ENCODE assay signal across 8 mouse cellular contexts in genomic region chr1:136259893-136260634, GRCm38 (mm10). TPM values are rescaled to one million over a fixed set of nuclear protein-coding genes. Genes with fewer than 3 reads are reported as not detected.
DNase-seq lines count a peak whose midpoint lies in the region; ATAC-seq and TF ChIP-seq lines count a peak whose summit lies in the region.

No protein-coding gene starts in this region.

- peak overlapping the region; percentile 81 for H3K4me3 ChIP-seq in E14TG2a.4 (replicated peaks; ENCODE audit: low read length)
- peak overlapping the region; percentile 51 for H3K4me3 ChIP-seq in forebrain, embryonic 14.5 days (ENCODE audit: low read depth, low read length)
- H3K4me3 ChIP-seq in heart, postnatal 0 days (ENCODE audit: low read depth, low read length), result peak overlapping the region; percentile 51
- H3K4me3 ChIP-seq in liver, embryonic 16.5 days (ENCODE audit: low read depth, low read length), result peak overlapping the region; percentile 47

- H3K36me3 ChIP-seq in E14TG2a.4 (ENCODE audit: insufficient read depth, low read length), result no peaks in the 10 kb centered on the region
- no peaks in the 10 kb centered on the region for H3K36me3 ChIP-seq in forebrain, embryonic 14.5 days (ENCODE audit: control insufficient read depth, insufficient read depth, low read length)
- no peaks in the 10 kb centered on the region for H3K36me3 ChIP-seq in heart, postnatal 0 days (replicated peaks; ENCODE audit: control insufficient read depth, insufficient read depth, low read length)
- no peaks in the 10 kb centered on the region for H3K36me3 ChIP-seq in liver, embryonic 16.5 days (ENCODE audit: control insufficient read depth, insufficient read depth)

- H3K27ac ChIP-seq in forebrain, embryonic 14.5 days (ENCODE audit: low read depth, low read length), result no peak overlapping the region
- H3K27ac ChIP-seq in heart, postnatal 0 days (ENCODE audit: low read depth), result no peak overlapping the region
- no peak overlapping the region for H3K27ac ChIP-seq in liver, embryonic 16.5 days (ENCODE audit: low read length)

- WGBS in forebrain, embryonic 14.5 days, result under 1% methylated on average over 85 of the region's 95 CpGs
- 1% methylated on average over 78 of the region's 95 CpGs for WGBS in heart, postnatal 0 days
- WGBS in liver, embryonic 16.5 days (ENCODE audit: insufficient replicate concordance), result 2% methylated on average over 92 of the region's 95 CpGs

- peak; percentile 67 for ATAC-seq in cerebellum, adult (ENCODE audit: insufficient number of reproducible peaks, low FRiP score, low TSS enrichment)
- peak; percentile 82 for ATAC-seq in forebrain, embryonic 14.5 days
- peak; percentile 79 for ATAC-seq in heart, postnatal 0 days (ENCODE audit: insufficient read depth, low read depth)
- peak; percentile 80 for ATAC-seq in liver, embryonic 16.5 days (ENCODE audit: low read depth)

- no peaks in the 10 kb centered on the region for H3K9me3 ChIP-seq in E14TG2a.4 (ENCODE audit: low read length)
- no peaks in the 10 kb centered on the region for H3K9me3 ChIP-seq in forebrain, embryonic 14.5 days (replicated peaks; ENCODE audit: control insufficient read depth, low read length)
- no peaks in the 10 kb centered on the region for H3K9me3 ChIP-seq in heart, postnatal 0 days (replicated peaks; ENCODE audit: control insufficient read depth, low read length)
- H3K9me3 ChIP-seq in liver, embryonic 16.5 days (replicated peaks; ENCODE audit: control insufficient read depth, low read length), result no peaks in the 10 kb centered on the region

- no peak for TF ChIP-seq EP300 in heart, postnatal 0 days (IDR thresholded peaks at IDR 0.05; ENCODE audit: low read depth)

- peak overlapping the region; percentile 69 for H3K9ac ChIP-seq in forebrain, embryonic 14.5 days (ENCODE audit: low read length)
- no peak overlapping the region; the same call in 1 of the 2 replicates for H3K9ac ChIP-seq in heart, postnatal 0 days (replicated peaks; ENCODE audit: low read depth, low read length)
- H3K9ac ChIP-seq in liver, embryonic 16.5 days (ENCODE audit: low read depth, low read length), result no peak overlapping the region

- peak overlapping the region; percentile 89 for H3K4me2 ChIP-seq in forebrain, embryonic 14.5 days (ENCODE audit: low read length)
- H3K4me2 ChIP-seq in heart, postnatal 0 days (ENCODE audit: low read depth, low read length), result peak overlapping the region; percentile 84
- peak overlapping the region; percentile 63 for H3K4me2 ChIP-seq in liver, embryonic 16.5 days (ENCODE audit: low read depth, low read length)

- peak; percentile 80 for DNase-seq in forebrain, embryonic 14.5 days (ENCODE audit: low spot score)
- DNase-seq in heart, postnatal 0 days (ENCODE audit: low spot score), result peak; percentile 64
- peak; percentile 74 to 84 for DNase-seq in kidney, postnatal 36 days
- DNase-seq in ovary, postnatal 10 days (ENCODE audit: low spot score), result peak; percentile 5
- DNase-seq in urinary bladder, postnatal 25 days (ENCODE audit: low spot score), result peak; percentile 13

- H3K27me3 ChIP-seq in E14TG2a.4 (ENCODE audit: insufficient read depth, low read length), result peaks cover 75% of the 10 kb centered on the region
- H3K27me3 ChIP-seq in forebrain, embryonic 14.5 days (replicated peaks; ENCODE audit: control insufficient read depth, insufficient read depth, low read length), result peaks cover 37% of the 10 kb centered on the region
- H3K27me3 ChIP-seq in heart, postnatal 0 days (ENCODE audit: control insufficient read depth, insufficient read depth, low read length), result peaks cover 71% of the 10 kb centered on the region
- peaks cover 59% of the 10 kb centered on the region for H3K27me3 ChIP-seq in liver, embryonic 16.5 days (ENCODE audit: control insufficient read depth, insufficient read depth, low read depth, low read length)

- TF ChIP-seq CTCF in E14TG2a.4 (conservative IDR thresholded peaks at IDR 0.05; ENCODE audit: low read length), result no peak
- TF ChIP-seq CTCF in heart, postnatal 0 days (IDR thresholded peaks at IDR 0.05; ENCODE audit: low read depth), result no peak

- H3K4me1 ChIP-seq in E14TG2a.4 (replicated peaks; ENCODE audit: low read depth, low read length), result peaks cover 36% of the 10 kb centered on the region
- H3K4me1 ChIP-seq in forebrain, embryonic 14.5 days (ENCODE audit: control insufficient read depth, insufficient read depth, low read length), result peaks cover 7% of the 10 kb centered on the region
- H3K4me1 ChIP-seq in heart, postnatal 0 days (ENCODE audit: control insufficient read depth, insufficient read depth), result peaks cover 13% of the 10 kb centered on the region; the same call in 1 of the 2 replicates
- H3K4me1 ChIP-seq in liver, embryonic 16.5 days (ENCODE audit: control insufficient read depth, low read depth, low read length), result peaks cover 3% of the 10 kb centered on the region

RNA-seq across cellular contexts. Expression of gene Gpr25, which starts 0.6 kb away (rescaled TPM):
- polyA plus RNA-seq in forebrain, embryonic 14.5 days (2014; fragmentation: Nextera tagmentation; extraction: Ambion mirVana), result 0.24 TPM in 1 of 2 replicates, not detected in the other
- not detected in 2 replicates for total RNA-seq in heart, postnatal 0 days (2014; rRNA removed; ENCODE audit: low replicate concordance)
- polyA plus RNA-seq in heart, postnatal 0 days (2015; fragmentation: Nextera tagmentation; extraction: Ambion mirVana), result not detected in 2 replicates
- polyA plus RNA-seq in liver, embryonic 16.5 days (2015; fragmentation: Nextera tagmentation; extraction: Ambion mirVana), result not detected in 2 replicates

RNA-seq across cellular contexts. Expression of gene Inava, which starts 26.0 kb away (rescaled TPM):
- 5.2 and 5.9 TPM in 2 replicates for polyA plus RNA-seq in forebrain, embryonic 14.5 days (2014; fragmentation: Nextera tagmentation; extraction: Ambion mirVana)
- 0.42 and 0.70 TPM in 2 replicates for total RNA-seq in heart, postnatal 0 days (2014; rRNA removed; ENCODE audit: low replicate concordance)
- polyA plus RNA-seq in heart, postnatal 0 days (2015; fragmentation: Nextera tagmentation; extraction: Ambion mirVana), result 0.21 TPM in 1 of 2 replicates, not detected in the other
- 0.07 and 0.44 TPM in 2 replicates for polyA plus RNA-seq in liver, embryonic 16.5 days (2015; fragmentation: Nextera tagmentation; extraction: Ambion mirVana)

RNA-seq across cellular contexts. Expression of gene Mroh3, which starts 47.4 kb away (rescaled TPM):
- polyA plus RNA-seq in forebrain, embryonic 14.5 days (2014; fragmentation: Nextera tagmentation; extraction: Ambion mirVana), result not detected in 2 replicates
- total RNA-seq in heart, postnatal 0 days (2014; rRNA removed; ENCODE audit: low replicate concordance), result not detected in 2 replicates
- polyA plus RNA-seq in heart, postnatal 0 days (2015; fragmentation: Nextera tagmentation; extraction: Ambion mirVana), result not detected in 2 replicates
- polyA plus RNA-seq in liver, embryonic 16.5 days (2015; fragmentation: Nextera tagmentation; extraction: Ambion mirVana), result not detected in 2 replicates

Comparison
In these comparisons a context has a peak if more than half of its experiments do, and no peak if none do; other contexts are left out.
1. DNase-seq: peak in every context shown above with its lines; median percentile 80 in forebrain, embryonic 14.5 days; 79 in kidney, postnatal 36 days; 64 in heart, postnatal 0 days; 13 in urinary bladder, postnatal 25 days; 5 in ovary, postnatal 10 days.